Mouse (Mus musculus): ENCODE data around the gene Slc9a5. TPM values are rescaled to one million over a fixed set of nuclear protein-coding genes. Genes with fewer than 3 reads are reported as not detected.

The Slc9a5 gene
- total RNA-seq, 2 experiments from 2014 or later, result 1.5 to 2.6 TPM

DNA sequence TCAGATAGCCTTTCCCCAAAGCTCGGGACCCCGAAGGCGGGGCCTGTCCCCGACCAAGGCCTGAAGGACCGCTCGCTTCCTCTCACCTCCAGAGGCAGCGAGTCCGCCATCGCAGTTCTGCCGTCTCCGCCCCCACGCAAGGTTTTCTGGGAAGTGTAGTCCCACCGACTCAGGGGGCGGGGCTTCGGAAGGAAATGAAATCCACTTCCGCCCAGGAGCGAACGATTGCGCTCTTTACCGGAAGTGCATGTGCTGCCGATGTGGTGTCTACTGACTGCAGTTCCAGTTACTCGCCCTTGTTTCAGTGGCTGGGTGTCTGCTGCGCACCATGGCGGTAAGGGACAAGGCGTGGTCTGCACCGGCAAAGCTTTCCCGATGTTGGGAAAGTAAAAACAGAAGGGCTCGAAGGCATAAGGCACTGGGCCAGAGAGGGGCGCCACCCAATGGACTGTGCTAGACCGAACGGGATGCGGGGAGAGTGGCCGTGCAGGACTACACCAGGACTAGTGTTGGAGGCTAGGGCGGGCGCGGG is 22.4 kb upstream of the Slc9a5 start, which contains the start of the genes Lrrc29 and Tmem208:
TSS of gene Lrrc29 (minus strand) at position 138 of the 532 bp plus-strand sequence.
TSS of gene Tmem208 (plus strand) at position 214 of the 532 bp plus-strand sequence.
- peak; percentile 98 for DNase-seq

DNA sequence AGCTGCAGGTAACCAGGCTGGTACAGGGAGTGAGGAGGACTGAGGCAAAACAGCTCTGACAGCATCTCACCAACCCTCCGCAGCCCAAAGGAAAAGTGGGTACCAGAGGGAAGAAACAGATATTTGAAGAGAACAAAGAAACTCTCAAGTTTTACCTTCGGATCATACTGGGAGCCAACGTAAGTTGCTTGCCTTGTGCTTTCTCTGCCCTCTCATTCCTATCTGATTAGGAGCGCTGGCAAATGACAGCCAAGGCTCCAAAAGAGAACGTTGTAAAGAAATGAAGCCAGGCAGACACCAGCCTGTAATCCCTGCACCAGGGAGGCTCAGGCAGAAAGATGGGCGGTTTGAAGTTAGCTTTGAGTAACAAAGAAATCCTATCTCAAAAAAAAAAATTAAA is 21.7 kb upstream of the Slc9a5 start:
- DNase-seq, result no peak

DNA sequence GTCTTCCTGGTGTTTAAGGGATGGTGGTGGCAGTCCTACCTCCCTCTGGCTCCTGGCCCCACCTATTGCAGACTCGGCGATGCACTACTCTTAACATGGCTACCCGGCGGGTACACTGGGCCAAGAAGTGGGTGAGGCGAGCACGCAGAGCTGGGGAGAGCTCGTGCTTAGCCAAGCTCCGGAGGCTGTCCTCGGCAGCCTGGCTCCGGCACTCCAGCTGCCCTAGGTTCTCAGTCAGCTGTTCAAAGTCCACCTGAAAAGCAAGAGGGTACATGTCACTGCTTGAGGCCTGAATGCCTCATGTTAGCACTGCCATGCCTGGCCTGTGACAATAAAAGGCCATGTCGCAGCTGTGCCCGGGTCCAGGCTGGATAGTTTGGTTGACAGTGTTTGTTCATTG is 18.3 kb upstream of the Slc9a5 start:
- DNase-seq, result no peak

DNA sequence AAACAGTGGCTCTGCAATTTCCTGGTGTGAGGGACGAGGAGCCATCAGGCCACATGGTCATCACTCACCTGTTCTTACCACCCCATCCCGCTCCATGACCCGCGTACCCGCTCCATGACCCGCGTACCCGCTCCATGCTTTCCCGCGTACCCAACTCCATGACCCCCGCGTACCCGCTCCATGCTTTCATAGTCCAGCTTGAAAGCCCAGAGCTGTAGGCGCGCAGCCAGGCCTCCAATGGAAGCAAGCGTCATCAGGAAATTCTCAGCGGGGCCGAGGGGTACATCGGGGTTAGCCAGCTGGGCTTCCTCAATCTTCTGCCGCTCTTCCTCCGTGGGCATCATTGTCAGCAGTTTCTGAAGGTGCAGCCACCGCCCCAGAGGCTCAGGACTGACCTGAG is 17.2 kb upstream of the Slc9a5 start:
- DNase-seq, result no peak

DNA sequence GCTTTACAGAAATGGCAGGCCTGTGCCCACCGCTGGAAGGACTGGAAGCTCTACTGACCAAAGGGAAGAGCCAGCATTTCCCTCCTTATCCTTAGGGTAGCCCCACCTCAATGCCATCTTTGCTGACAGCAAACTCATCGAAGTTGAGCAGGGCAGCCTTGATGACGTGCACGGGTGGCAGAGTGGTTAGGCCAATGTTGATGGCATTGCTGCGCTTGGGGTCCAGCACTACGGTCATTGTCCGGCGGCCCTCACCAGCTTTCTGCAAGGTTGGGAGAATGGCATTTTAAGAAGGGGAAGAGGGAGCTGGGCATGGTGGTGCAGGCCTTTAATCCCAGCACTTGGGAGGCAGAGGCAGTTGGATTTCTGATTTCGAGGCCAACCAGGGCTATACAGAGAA is 16.7 kb upstream of the Slc9a5 start:
- no peak for DNase-seq

DNA sequence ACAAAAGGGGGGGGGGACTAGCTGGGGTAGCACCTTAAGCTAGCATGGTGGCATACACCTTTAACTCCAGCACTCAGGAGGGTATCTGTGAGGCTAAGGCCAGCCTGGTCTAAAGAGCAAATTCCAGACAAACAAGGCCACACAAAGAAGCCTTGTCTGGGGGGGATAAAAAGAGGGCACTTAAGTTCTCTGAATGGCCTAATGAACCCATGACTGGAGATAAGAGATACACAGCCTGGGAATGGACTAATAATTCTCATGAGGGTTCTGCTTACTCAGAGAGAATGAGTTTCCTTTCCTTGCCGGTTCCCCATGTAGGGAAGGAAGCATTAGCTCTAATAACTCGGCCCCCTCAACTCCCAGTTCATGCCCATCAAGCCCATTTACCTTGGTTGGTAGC is 16.1 kb upstream of the Slc9a5 start:
- no peak for DNase-seq

DNA sequence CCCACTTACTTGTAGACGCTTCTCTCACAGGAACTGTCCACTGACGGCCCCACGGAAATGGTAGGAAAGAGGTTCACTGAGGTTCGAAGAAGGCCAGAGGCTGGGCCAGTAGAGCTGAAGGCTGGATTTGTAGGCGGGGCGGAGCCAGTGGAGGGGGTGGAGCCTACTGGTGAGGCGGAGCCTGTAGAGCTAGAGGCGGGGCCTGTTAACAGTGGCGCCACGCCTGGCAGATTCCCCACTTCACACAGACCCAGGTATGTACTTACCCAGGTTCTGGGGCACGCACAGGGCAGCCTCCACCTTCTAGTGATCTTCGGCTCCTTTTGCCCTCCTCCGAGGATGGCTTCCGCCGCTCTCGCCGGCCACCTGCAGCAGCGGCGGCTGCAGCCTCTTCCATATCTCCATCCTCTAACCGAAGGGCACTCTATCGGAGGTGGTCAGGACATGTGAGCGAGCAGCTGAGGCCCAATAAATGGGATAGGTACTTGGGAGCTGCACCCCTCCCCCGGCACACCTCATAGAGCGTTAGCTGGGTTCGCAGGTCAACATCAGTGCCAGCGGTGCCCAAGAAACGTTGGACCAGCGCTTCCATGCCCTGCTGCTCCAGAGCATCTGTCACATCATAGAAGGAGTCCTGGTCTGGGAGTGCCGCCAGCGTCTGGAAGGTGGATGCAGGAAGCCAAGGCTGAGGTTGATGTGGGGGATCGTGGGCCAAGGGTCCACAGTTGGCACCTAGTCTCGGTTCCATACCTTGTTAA is 12.1 kb upstream of the Slc9a5 start:
- DNase-seq, result no peak

DNA sequence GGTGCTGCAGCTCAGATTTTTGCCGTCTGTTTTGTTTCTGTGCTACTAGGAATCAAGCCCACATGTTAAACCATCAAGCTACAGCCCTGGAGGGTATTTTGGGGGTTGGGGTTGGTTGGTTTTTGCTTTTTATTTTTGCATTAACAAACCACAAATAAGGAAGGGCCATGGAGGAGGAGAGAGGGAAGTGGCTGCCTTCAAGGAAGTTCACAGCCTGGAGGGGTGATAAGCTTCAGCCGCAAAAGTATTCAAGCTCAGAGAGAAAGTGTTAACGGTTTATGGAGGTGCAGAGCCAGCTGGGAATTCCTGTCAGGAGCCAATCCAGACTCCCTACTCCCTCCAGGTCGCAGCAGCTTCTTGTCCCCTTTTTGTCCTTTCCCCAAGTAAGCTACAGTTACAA is 9.7 kb upstream of the Slc9a5 start:
- no peak for DNase-seq

DNA sequence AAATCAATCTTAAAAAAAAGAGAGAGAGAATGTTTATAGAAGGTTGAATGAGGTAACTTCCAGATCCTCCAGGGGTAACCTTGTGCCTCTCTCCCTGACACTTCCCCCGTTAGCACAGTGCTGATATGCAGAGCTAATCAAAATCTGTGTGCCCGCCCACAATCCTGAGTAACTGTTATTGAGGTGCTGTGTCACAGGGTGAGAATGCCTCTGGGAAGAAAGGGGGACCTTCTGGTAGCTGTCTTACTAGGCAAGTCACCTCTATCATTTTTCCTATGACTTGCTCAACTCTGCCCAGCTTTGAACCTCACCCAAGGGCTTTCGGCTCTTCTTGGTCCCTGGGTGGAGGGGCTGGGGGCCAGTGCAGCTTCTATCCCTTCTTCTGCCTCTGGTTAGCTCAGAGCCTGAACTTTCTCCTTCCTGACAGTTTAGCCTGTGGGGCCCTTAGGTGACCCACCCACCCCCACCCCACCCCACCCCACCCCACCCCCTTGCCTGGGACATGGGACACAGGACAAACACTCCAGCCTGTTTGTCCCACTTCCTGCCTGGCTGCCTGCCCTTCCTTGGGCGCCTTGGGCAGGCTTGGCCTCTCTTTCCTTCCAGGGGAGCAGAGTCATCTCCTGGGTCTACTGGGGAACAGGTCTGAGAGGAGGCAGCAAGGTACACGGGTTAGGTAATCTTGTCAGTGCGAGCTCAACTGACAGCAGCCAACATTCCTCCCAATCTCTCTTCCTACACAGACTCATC is 8.6 kb upstream of the Slc9a5 start:
- DNase-seq, result peak; percentile 49

DNA sequence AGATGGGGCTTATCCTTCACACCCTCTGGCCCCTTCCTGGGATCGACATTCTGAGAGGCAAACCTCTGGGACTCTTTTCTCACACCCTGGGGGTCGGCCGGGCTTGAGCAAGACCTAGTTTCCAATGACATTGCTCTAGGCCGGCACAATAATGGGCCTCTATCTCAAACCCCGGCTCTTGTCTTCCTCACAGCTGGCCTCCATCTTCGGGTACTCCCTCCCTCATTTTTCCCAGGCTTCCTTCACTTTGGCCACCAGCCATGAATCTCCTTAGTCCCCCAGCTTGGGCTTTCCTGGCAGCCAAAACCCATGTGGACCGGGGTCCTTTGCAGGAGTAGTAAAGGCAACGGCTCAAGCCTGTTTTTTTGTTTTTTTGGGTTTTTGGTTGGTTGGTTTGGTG is 7.2 kb upstream of the Slc9a5 start:
- no peak for DNase-seq

DNA sequence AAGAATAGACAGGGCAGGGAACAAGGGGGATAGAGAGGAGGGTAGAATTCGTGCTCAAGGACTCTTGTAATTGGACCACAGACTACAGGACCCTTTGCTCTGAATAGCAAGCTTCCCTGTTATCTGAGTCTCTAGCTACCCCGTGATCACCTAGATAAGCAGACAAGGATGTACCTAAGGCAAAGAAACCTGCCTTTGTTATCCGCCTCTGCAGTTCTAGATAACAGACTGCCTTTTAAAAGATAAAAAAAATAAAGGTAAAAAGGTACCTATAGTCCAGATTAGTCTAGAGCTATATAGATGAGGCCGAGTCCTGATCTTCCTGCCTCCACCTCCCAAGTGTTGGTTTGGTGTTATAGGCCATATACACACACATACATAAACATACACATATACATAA is 5.9 kb upstream of the Slc9a5 start:
- DNase-seq, result no peak

DNA sequence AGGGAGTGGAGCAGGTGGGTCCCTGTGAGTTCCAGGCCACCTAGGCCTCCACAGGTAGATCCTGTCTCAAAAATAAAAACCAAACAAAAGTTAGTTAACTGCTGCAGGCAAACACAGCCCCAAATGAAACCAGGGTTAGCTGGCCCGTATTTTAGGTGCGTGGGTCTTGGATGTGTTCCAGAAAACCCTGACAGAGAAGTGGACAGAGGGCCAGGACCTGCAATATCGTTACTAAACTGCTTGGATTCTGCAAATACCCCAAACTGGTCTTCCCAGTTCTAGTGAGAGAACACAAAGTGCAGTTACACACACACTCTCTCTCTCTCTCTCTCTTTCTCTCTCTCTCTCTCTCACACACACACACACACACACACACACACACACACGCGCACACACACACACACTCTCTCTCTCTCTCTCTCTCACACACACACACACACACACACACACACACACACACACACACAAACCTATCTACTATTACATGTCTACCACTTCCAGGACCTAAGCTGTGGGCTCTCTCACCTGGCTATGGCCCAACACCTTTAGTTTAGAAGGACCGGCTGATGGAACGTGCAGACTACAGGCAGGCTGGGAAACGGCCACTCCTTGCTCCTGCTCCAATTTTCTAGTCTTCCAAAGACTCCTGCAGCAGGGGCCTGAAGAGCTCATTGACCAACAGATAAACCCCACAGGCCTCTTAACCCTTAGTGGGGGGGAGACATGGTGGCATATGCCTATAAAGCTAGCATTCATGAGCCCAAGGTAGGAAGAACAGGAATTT is 4.7 kb upstream of the Slc9a5 start:
- no peak for DNase-seq

DNA sequence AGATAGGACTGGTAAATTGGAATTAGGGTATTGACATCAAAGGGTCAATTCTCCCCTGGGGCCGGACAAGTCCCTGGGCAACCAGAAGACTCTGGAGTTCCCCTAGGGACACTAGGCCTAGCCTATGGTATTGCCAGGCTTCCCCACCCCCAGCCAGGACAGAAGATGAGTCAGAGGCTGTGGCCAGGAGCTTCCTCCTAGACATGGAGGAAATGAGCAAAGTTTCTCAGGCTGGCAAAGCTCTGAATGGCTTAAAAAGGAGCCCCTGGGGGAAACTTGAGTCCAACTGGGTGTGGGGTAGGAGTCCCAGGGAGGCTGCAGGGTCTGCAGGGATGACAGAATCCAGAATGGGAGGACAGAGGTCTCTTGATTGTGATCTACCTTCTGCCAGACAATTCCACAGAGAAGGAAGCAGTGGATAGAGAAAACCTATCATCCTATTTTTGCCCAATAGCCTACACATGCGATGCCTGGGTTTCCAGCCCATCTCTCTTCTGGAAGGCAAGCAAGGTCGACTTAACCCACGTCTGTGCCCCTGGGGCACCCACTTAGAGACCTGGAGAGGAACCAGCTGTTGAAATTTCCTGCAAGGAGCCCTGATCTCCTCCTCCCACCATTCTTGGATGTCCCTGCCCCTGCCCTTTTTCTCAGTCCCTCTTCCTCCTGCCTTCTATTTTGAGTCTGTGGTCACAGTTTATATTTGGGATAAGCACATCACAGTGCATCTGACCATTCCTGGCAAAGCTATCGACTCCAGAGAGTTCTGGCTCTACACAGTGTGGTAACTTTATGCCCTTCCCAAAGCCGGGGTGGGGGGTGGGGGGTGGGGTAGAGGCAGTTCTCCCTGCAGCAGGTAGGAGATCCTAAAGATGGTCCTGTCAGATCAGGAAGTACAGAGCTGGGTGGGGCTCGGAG is 3.3 kb upstream of the Slc9a5 start:
- peak; percentile 66 for DNase-seq

DNA sequence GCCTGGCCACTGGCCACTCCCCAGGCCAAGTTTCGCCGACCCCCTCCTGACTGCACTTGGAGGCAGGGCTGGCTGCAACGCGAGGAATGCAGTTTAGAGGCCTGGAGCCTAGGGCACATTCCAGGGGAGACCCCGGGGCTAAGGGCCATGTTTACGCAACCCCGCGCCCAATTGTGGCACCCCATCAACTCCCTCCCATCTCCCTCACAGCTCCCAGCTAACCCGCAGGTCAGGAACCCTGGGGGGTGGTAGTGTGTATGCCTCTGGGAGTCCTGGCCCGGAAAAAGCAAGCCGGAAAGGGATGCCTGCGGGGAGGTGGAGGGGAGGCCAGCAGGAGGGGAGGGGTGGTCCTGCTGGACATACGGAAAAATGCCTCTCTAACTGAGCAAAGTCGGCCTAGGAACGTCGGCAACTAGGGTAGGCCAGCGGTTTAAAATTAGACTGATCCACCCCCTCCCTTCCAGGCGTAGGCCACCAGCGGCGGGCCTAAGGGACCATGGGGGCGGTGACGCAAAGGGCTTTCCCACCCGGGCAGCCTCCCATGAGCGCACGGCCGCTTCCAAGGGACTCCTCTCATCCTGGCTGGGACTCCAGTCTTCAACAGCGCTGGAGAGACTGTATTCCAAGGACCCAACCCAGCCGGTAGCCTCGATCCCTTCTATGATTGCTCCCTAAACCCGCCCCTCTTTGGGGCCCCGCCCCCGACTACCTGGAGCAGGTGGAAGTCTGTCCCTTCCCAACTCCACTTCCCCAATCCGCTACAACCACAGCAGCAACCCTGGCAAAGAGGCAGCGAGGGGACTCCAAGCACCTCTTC is 1.8 kb upstream of the Slc9a5 start:
- peak; percentile 81 for DNase-seq

DNA sequence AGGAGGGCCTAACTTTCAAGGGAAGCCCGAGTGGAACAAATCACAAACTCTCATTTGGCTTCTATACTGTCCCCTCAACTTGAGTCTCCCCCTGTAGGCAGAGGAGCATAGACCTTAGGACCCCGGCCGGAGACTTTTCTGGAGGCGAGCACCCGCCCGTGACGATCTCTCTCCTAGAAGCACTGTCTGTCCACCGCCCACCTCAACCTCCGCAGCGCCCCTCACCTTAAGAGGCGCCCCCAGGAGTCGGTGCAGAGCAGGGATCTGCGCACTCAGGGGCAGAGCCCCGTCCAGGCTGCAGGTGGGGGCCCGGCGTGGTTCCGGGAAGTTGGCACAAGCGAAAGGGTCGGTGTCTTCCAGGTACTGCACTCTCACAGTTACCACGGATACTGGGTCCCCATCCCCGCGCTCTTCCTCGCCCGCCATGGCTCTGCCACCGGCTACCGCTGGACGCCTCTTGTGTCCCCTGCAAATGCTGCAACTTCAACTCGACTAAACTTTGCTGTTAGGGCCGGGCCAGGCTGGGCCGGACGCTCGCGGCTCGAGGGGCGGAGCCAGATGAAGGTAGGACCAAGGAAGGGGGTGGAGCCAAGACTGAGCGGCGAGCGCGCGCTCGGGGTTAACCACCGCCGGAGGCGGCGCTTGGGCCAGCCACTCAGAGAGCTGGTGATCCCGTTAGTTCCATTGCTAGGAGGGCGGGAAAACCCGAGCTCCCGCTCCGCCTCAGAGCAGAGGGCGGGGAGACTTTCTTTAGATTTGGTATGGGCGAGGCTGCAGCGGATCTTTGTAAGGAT is 1.0 kb upstream of the Slc9a5 start, which contains the start of gene Fhod1:
TSS of gene Fhod1 (minus strand) at position 526 of the 794 bp plus-strand sequence.
- peak; percentile 96 for DNase-seq

DNA sequence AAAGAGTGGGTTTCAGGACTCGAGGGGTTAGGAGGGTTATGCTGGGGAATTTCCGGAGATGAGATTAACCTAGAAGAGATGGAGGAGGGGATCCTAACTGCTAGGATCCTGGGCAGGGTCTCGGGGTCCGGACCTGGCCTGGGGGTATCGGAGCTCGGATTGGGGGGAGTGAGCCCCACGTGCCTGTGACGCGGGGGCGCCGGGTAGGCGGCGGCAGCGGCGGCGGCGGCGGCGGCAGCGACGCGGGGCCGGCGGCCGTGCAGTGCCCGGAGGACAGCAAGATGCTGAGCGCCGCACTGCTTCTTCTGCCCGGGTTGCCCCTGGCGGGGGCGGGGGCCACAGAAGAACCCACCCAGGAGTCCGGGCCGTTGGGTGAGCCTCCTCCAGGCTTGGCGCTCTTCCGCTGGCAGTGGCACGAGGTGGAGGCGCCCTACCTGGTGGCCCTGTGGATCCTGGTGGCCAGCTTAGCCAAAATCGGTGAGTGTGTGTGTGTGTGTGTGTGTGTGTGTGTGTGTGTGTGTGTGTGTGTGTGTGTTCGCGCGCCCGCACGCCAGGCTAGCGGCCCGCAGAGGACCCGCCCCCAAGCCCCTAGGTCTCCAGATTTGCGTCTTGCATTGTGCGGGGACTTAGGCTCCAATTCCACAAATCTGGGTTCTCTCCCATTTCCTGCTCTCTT is 591 bp downstream of the Slc9a5 start:
- DNase-seq, result peak; percentile 46

DNA sequence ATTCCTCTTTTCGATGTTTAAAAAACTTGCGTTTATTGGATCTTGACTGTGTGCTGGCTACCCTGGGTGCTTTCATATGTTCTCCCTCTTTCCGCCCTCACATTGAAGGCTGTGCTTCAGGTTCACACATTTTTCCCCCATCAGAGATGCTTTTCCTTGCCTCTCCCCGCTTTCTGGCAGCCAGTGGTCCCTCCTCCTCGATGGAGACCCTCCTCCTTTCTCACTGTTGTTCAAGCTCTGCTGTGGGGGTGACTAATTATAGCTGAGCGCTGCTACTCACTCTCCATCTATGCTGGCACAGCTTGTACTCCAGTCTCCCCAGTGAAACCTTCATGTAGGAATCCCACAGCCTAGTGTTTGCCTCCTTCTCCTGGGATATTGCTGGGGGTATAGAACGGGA is 1.5 kb downstream of the Slc9a5 start:
- DNase-seq, result no peak

DNA sequence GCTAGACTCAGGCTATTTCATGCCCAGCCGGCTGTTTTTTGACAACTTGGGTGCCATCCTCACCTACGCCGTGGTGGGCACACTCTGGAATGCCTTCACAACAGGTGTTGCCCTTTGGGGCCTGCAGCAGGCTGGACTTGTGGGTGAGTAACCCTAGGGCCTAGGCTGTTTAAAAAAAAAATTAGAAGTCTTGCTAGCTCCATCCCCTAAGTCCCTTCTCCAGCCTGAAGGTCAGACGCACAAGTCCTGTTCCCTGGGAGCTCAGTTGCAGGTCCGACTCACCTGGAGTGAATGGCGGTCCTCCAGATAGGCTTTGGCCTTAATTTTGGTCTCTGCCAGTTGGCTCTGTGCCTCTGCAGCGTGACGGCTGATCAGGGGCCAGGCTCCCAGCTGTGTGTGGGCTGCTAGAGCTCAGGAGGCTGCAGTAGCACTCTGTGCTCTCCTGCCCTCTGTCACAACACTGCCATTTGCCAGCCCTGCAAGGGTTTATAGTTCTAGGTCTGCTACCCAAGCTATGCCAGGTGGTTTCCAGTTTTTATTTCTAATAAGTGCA is 5.0 kb downstream of the Slc9a5 start:
- DNase-seq, result no peak

DNA sequence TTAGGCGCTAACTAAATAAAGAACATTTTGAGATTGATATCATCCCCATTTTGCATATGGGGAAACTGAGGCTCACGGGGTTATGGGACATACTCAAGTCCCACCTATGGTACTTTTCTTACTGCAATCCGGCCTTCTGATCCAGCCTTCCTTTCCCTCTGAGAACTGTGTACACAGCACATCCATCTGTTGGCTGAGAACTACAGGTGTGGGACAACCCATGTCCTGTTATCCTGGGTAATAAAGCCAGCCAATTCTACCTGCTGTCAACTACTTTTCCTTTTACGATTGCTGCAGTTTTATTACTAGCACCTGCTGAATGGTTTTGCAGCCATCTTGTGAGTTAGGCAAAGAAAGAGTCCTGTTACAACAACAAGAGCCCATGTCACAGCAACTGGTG is 5.9 kb downstream of the Slc9a5 start:
- DNase-seq, result no peak
